Mouse (Mus musculus): ENCODE results near the gene Ppp4r4.

DNA sequence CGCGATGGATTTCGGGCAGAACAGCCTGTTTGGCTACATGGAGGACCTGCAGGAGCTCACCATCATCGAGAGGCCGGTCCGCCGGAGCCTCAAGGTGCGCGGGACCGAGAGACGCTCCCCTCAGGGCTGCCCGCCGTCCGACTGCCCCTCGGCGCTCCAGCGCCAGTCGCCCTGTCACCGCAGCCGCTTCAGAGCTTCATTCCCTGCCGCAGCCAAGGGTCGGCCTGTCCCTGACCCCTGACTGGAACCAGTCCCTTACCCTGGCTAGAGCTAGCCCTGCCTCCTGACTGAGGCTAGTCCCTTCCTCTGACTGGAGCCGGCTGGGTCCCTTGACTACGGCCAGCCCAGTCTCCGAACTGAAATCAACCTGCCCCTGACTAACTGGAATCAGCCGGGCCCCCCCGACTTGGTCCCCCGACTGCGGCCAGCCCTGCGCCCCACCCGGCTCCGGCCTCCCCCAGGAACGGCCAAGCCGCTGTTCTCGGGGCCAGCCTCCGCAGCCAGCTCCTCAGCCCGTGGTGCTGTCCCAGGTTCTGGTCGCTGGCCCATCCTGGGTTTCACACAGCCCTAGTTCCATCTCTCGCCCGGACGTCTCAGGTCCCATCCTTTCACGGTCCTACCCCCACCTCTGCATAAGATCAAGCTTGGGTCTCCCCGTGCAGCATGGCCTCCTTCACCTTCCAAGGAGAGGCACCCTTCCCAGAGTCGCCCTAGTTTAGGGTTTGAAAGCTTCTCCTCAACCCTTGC is 739 bp downstream of the Ppp4r4 start:
- TF ChIP-seq POLR2A (IDR thresholded peaks at IDR 0.05; ENCODE audit: control insufficient read depth, low read depth, low read length): no peak; the same call in 1 of the 2 replicates
- no peak for TF ChIP-seq CTCF (IDR thresholded peaks at IDR 0.05; ENCODE audit: control insufficient read depth, insufficient read depth, insufficient replicate concordance, low read depth, low read length)

Data from testis, adult 2 months (tissue).